ENCODE assay signal across 8 mouse cellular contexts in genomic region chr7:126428631-126429502, GRCm38 (mm10). TPM values are rescaled to one million over a fixed set of nuclear protein-coding genes. Genes with fewer than 3 reads are reported as not detected.
DNase-seq lines count a peak whose midpoint lies in the region; ATAC-seq and TF ChIP-seq lines count a peak whose summit lies in the region.

Gene Rabep2, plus strand, starts transcription at chr7:126428759.

- peak; percentile 97 for ATAC-seq in forebrain, embryonic 16.5 days
- peak; percentile 95 for ATAC-seq in lung, embryonic 14.5 days (ENCODE audit: insufficient read depth)

- intact Hi-C loops in heart, postnatal 36 days (cut with DNase I), result loop anchor here (2.0 kb wide), 2 partner anchors 30 to 46 kb away; partner anchors contain the start of gene Sh2b1

- H3K4me3 ChIP-seq in ES-E14 (ENCODE audit: insufficient read depth in 1 of 2, low read depth in 1 of 2, low read length in 2 of 2, poor library complexity in 1 of 2, severe bottlenecking in 1 of 2), result peak within 1 kb of the TSS; percentile 100
- H3K4me3 ChIP-seq in forebrain, embryonic 16.5 days (replicated peaks; ENCODE audit: low read length), result peak within 1 kb of the TSS; percentile 83
- H3K4me3 ChIP-seq in layer of hippocampus, adult 2 months, result peak within 1 kb of the TSS; percentile 65
- H3K4me3 ChIP-seq in lung, embryonic 14.5 days (ENCODE audit: low read depth, low read length), result peak within 1 kb of the TSS; percentile 65
- peak within 1 kb of the TSS; percentile 97 for H3K4me3 ChIP-seq in olfactory bulb, adult 2 months (ENCODE audit: insufficient read depth, low read depth, low read length)
- H3K4me3 ChIP-seq in thymus, adult 2 months (ENCODE audit: control insufficient read depth, insufficient read depth, low read length), result peak within 1 kb of the TSS; percentile 58

- DNase-seq in ES-E14 (ENCODE audit: low read depth, low spot score), result peak; percentile 66
- DNase-seq in cerebellum, adult 11-12 months, result peak; percentile 94
- peak; percentile 99 for DNase-seq in heart, postnatal 36 days
- DNase-seq in layer of hippocampus, adult 2 months (ENCODE audit: low spot score in 2 of 2), result peak; percentile 89 to 97
- DNase-seq in lung, embryonic 14.5 days, result peak; percentile 97
- DNase-seq in thymus, adult 2 months, result peak; percentile 95

- no peaks in the 10 kb centered on the region for H3K9me3 ChIP-seq in ES-E14 (ENCODE audit: control insufficient read depth, insufficient read depth, low read depth, low read length)
- no peaks in the 10 kb centered on the region for H3K9me3 ChIP-seq in forebrain, embryonic 16.5 days (ENCODE audit: control insufficient read depth, low read length)
- H3K9me3 ChIP-seq in lung, embryonic 14.5 days (ENCODE audit: low read depth, low read length), result no peaks in the 10 kb centered on the region

- H3K4me2 ChIP-seq in forebrain, embryonic 16.5 days (ENCODE audit: low read length), result peak within 1 kb of the TSS; percentile 74
- peak within 1 kb of the TSS; percentile 86 for H3K4me2 ChIP-seq in lung, embryonic 14.5 days

- H3K27me3 ChIP-seq in forebrain, embryonic 16.5 days (replicated peaks; ENCODE audit: control insufficient read depth, insufficient read depth, low read length), result no peaks in the 10 kb centered on the region
- no peaks in the 10 kb centered on the region for H3K27me3 ChIP-seq in lung, embryonic 14.5 days (ENCODE audit: insufficient read depth, low read length)
- H3K27me3 ChIP-seq in thymus, adult 2 months (ENCODE audit: control insufficient read depth, insufficient read depth, low read length), result no peaks in the 10 kb centered on the region

- peaks cover 2 to 10% of the 10 kb centered on the region in 2 experiments; a peak in 1 of 4 replicates for H3K4me1 ChIP-seq in ES-E14 (ENCODE audit: control insufficient read depth in 2 of 2, insufficient read depth in 2 of 2, low read length in 2 of 2, poor library complexity in 1 of 2)
- H3K4me1 ChIP-seq in forebrain, embryonic 16.5 days (replicated peaks; ENCODE audit: control insufficient read depth, insufficient read depth, low read length), result peaks cover 16% of the 10 kb centered on the region
- H3K4me1 ChIP-seq in lung, embryonic 14.5 days (ENCODE audit: insufficient read depth), result no peaks in the 10 kb centered on the region
- peaks cover 12% of the 10 kb centered on the region for H3K4me1 ChIP-seq in olfactory bulb, adult 2 months (ENCODE audit: control insufficient read depth, insufficient read depth, low read length)
- peaks cover 8% of the 10 kb centered on the region for H3K4me1 ChIP-seq in thymus, adult 2 months (replicated peaks; ENCODE audit: control insufficient read depth, insufficient read depth, low read length)

- peaks cover 5% of the 10 kb centered on the region; the same call in 1 of the 2 replicates for H3K36me3 ChIP-seq in ES-E14 (ENCODE audit: control insufficient read depth, insufficient read depth, low read length, poor library complexity, severe bottlenecking)
- no peaks in the 10 kb centered on the region for H3K36me3 ChIP-seq in forebrain, embryonic 16.5 days (ENCODE audit: control insufficient read depth, insufficient read depth)
- peaks cover 19% of the 10 kb centered on the region; the same call in 1 of the 2 replicates for H3K36me3 ChIP-seq in lung, embryonic 14.5 days (ENCODE audit: insufficient read depth)
- no peaks in the 10 kb centered on the region for H3K36me3 ChIP-seq in thymus, adult 2 months (ENCODE audit: control insufficient read depth, insufficient read depth, low read length)

- TF ChIP-seq POLR2A in olfactory bulb, adult 2 months (IDR thresholded peaks at IDR 0.05; ENCODE audit: insufficient read depth, low read depth, low read length), result no peak; the same call in 1 of the 2 replicates
- TF ChIP-seq POLR2A in thymus, adult 2 months (IDR thresholded peaks at IDR 0.05; ENCODE audit: control insufficient read depth, extremely low read depth, insufficient read depth, low read length, poor library complexity), result peak; percentile 69; the same call in 1 of the 2 replicates

- peak within 1 kb of the TSS; percentile 72; the same call in 1 of the 2 replicates for H3K27ac ChIP-seq in ES-E14 (ENCODE audit: insufficient read depth, low read depth, low read length, poor library complexity, severe bottlenecking)
- H3K27ac ChIP-seq in forebrain, embryonic 16.5 days (ENCODE audit: low read length), result peak within 1 kb of the TSS; percentile 84
- H3K27ac ChIP-seq in layer of hippocampus, adult 2 months, result peak within 1 kb of the TSS; percentile 91
- peak within 1 kb of the TSS; percentile 98 for H3K27ac ChIP-seq in lung, embryonic 14.5 days (ENCODE audit: low read depth)
- H3K27ac ChIP-seq in olfactory bulb, adult 2 months (ENCODE audit: insufficient read depth, low read depth, low read length), result peak within 1 kb of the TSS; percentile 63
- H3K27ac ChIP-seq in thymus, adult 2 months (ENCODE audit: control insufficient read depth, insufficient read depth, low read length), result no peak within 1 kb of the TSS

- WGBS in forebrain, embryonic 16.5 days, result under 1% methylated on average over 76 of the region's 82 CpGs
- under 1% methylated on average over 80 of the region's 82 CpGs for WGBS in lung, embryonic 14.5 days
- under 1% methylated on average over 80 of the region's 82 CpGs for WGBS in olfactory bulb, adult 2 months
- WGBS in thymus, adult 2 months, result under 1% methylated on average over 81 of the region's 82 CpGs

- H3K9ac ChIP-seq in ES-E14 (ENCODE audit: insufficient read depth, low read depth, low read length, poor library complexity, severe bottlenecking), result peak within 1 kb of the TSS; percentile 98
- H3K9ac ChIP-seq in forebrain, embryonic 16.5 days (replicated peaks; ENCODE audit: low read depth, low read length), result peak within 1 kb of the TSS; percentile 85
- peak within 1 kb of the TSS; percentile 84 for H3K9ac ChIP-seq in lung, embryonic 14.5 days

- in situ Hi-C loops in ES-E14 (cut with MboI; ENCODE audit: low sequenced_read_pairs in 2 of 2, unreplicated experiment in 2 of 2), result no loop called here

- TF ChIP-seq CTCF in layer of hippocampus, adult 2 months (conservative IDR thresholded peaks at IDR 0.05), result no peak
- no peak for TF ChIP-seq CTCF in lung, embryonic 14.5 days (IDR thresholded peaks at IDR 0.05; ENCODE audit: low read depth)
- no peak for TF ChIP-seq CTCF in olfactory bulb, adult 2 months (IDR thresholded peaks at IDR 0.05; ENCODE audit: insufficient read depth, low read depth, low read length)
- TF ChIP-seq CTCF in thymus, adult 2 months (IDR thresholded peaks at IDR 0.05; ENCODE audit: borderline replicate concordance, control insufficient read depth, extremely low read depth, insufficient read depth, low read length, poor library complexity), result no peak

TF ChIP-seq in ES-E14, 5 proteins besides CTCF, POLR2A, EP300 and RAD21:
- TF ChIP-seq ZC3H11A (IDR thresholded peaks at IDR 0.05; ENCODE audit: borderline replicate concordance, low read depth, low read length), result no peak
- no peak for TF ChIP-seq ZNF384 (IDR thresholded peaks at IDR 0.05; ENCODE audit: low read depth, low read length)
- no peak for TF ChIP-seq CHD2 (IDR thresholded peaks at IDR 0.05; ENCODE audit: low read depth, low read length)
- no peak for TF ChIP-seq HCFC1 (IDR thresholded peaks at IDR 0.05; ENCODE audit: borderline replicate concordance, insufficient read depth, low read length)
TF ChIP-seq in ES-E14: peak in this region for 0.

RNA-seq across cellular contexts. Expression of gene Rabep2, which starts in this region (rescaled TPM):
- total RNA-seq in ES-E14 (2012; rRNA removed), result 22.1 and 27.8 TPM in 2 replicates
- polyA plus RNA-seq in forebrain, embryonic 16.5 days (2015; fragmentation: Nextera tagmentation; extraction: Ambion mirVana), result 24.4 and 26.5 TPM in 2 replicates
- total RNA-seq in heart, postnatal 36 days (2021), result 1 to 10 TPM; 7.5 to 9.0 TPM
- total RNA-seq in layer of hippocampus, adult 2 months (2021), result 10 to 100 TPM; 13.5 to 14.7 TPM
- 33.8 and 34.5 TPM in 2 replicates for polyA plus RNA-seq in lung, embryonic 14.5 days (2014; fragmentation: Nextera tagmentation; extraction: Ambion mirVana)
- polyA plus RNA-seq in olfactory bulb, adult 2 months (2012; ENCODE audit: insufficient read depth, insufficient read length, low replicate concordance, missing spikeins), result not detected in 2 replicates
- polyA plus RNA-seq in thymus, adult 2 months (2012; rRNA removed), result 26.1 and 27.6 TPM in 2 replicates
